Mouse (Mus musculus): ENCODE results near the gene Asb2.

DNA sequence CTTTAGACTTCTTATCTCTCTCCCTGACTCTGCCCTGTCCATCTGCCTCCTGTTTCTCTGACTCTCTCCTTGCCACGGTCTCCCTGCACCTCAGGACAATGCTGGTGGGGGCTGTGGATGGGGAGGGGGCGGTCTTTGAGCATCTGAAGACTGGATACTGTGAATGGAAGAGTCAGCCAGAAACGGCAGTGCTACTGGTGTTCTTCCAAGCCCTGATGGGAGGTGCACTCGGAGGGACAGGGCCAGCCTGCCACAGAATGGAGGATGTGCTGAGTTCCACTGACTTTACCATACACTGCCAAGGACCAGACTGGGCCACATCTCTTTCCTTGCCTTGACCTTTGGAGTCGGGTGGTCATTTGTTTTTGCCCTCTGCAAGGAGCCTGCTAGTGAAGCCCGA lies 72.9 kb downstream of the Asb2 start:
- TF ChIP-seq POLR2A (IDR thresholded peaks at IDR 0.05; ENCODE audit: borderline replicate concordance, extremely low read depth, insufficient read depth, insufficient read length, poor library complexity, severe bottlenecking) (no peak), CTCF (IDR thresholded peaks at IDR 0.05; ENCODE audit: borderline replicate concordance, extremely low read depth, insufficient read depth, insufficient read length) (no peak)
